Mouse (Mus musculus) erythroblast, adult 5-6 weeks (primary cell): ENCODE measurements around the gene P4hb. TPM values are rescaled to one million over a fixed set of nuclear protein-coding genes. Genes with fewer than 3 reads are reported as not detected.

ENCODE experiments used
- ATAC-seq: replicated peaks from 2 replicates; pipeline ENCODE4 v1.8.0; 2016; ENCODE audit warnings: moderate number of reproducible peaks, mild to moderate bottlenecking, moderate TSS enrichment, inconsistent platforms; ENCODE audit not compliant: poor library complexity, low FRiP score, severe bottlenecking
- total RNA-seq, 2 experiments: library from RNA; stranded (forward) in 1 of 2; stranded (reverse) in 1 of 2; fragments of 150-400 nt in 1 of 2; fragments of 200-764, 138-1000 nt in 1 of 2; gene quantifications; 2 replicates each; pipeline versions ENCODE4 v1.2.3 to v1.2.4; 2015 to 2017; ENCODE audit warnings: low replicate concordance in 2 of 2

Gene P4hb
- total RNA-seq, 2 experiments from 2014 or later = 108 to 136 TPM

DNA sequence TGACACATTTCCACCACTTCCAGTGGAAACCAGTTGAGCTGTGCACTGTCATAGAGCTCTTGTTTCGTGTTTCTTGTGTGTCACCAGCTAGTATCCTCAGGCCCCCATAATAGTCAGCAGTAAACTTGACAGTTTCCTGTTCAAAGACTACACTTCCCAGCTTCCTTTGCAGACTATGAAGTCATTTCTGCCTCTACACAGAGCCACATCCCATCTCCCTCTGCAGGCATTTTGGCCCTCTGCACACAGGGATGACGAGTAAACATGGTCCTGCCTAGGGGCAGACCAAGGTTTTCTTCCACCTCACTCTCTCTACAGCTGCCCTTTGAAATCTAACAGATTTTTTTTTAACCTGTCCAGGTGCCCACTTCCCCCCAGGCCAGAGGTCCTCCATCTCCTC is 25.6 kb downstream of the P4hb start:
- ATAC-seq = no peak

- ATAC-seq = no peak
Observed at GRCm38 (mm10) chr11:120545964-120546363, 27.1 kb downstream of the P4hb start.

GRCm38 (mm10) chr11:120542376-120542775 is 30.7 kb downstream of the P4hb start:
- ATAC-seq = no peak

GRCm38 (mm10) chr11:120541907-120542306 is 31.1 kb downstream of the P4hb start:
- no peak for ATAC-seq

DNA sequence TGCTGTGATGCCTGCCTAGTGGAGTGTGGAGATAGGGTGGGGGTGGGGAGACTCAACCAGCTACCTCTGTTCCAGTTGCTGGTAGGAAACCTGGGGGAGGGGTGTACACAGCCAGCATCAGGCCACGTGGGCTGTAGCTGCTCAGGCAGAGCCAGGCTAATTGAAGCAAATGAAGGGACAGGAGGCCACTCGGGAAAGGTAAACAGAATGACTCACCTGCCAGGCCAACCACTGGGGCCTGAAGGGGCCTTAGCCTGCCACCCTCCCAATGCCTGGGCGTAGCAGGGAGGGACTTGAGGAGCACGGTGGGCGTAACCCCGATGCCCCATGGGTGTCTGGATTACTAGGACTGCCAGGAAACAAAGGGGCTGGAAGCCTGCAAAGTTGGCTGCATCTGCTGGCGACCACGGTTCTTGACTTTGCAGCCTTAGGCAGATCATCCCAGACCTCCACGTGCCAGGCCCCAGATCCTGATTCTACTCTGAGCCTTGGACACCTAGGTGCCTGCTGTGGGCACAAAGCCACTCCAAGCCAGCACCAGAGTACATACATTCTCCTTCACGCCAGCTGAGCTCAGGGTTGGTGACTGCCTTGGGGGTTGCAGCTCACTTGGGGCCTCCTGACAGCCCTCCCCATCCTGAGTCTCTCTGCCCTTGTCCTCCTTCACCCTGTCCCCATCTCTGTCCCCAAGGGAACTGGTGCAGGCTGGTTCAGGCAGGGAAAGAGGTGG is 33.6 kb downstream of the P4hb start:
- ATAC-seq = no peak

DNA sequence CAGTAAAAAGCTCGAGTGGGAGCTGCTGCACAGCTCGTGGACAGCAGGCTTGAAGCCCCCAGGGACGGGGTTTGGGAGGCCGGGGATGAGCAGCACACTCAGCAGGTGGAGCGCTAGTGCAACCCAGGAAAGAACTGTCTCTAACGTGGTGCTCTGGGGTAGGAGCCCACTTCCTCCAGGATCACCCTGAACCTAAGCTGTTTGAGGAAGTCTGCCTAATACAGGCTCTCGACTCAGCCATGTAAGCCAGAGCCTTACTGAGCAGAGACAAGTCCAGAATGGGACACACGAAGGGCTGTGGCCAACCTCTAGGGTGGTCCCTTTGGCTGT is 34.1 kb downstream of the P4hb start:
- ATAC-seq = no peak

GRCm38 (mm10) chr11:120538485-120538884 is 34.6 kb downstream of the P4hb start:
- ATAC-seq = no peak

- ATAC-seq = no peak
Observed at GRCm38 (mm10) chr11:120535804-120536203, 37.2 kb downstream of the P4hb start.

- ATAC-seq = no peak
Observed at GRCm38 (mm10) chr11:120535145-120535544, 37.9 kb downstream of the P4hb start.

DNA sequence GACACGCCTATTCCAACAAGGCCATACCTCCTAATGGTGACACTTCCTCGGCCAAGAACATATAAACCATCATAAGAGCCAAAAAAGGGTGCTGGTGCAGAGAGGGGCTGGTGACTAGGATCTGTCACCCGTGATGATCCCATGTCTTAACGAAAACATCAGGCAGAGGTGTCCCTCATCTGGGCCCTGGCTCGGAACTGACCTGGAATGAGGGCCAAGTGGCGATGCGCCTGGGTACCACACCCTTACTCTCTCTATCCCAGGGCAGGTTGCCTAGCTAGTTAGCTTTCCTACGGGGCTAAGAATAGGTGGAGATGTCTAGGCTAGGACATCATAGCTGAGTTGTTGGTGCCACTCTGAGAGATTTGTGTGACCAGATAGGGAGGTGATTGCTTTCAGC is 39.0 kb downstream of the P4hb start:
- no peak for ATAC-seq

GRCm38 (mm10) chr11:120531646-120532045 is 41.4 kb downstream of the P4hb start:
- no peak for ATAC-seq

- no peak for ATAC-seq
Observed at GRCm38 (mm10) chr11:120530085-120530964, 42.7 kb downstream of the P4hb start, which contains the start of gene Gcgr. Gene Gcgr, plus strand, starts transcription at chr11:120530699.

DNA sequence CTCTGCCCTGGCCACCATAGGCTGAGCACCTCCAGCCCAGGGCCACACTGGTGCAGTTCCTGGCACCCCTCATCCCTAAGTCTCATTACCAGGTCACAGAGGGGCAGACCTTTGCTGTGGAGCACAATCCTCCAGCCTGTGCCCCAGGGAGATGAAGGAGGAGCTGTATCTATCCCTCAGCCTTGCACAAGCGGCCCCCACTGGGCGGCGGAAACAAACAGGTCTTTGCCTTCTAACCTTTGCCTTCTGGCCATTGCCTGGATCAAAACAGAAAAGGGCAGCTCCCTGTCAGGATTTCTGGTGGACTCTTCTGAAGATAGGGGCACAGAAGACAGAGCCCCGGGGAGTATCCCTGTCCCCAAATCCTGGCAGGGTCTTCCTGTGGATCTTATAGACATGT is 44.1 kb downstream of the P4hb start:
- no peak for ATAC-seq

DNA sequence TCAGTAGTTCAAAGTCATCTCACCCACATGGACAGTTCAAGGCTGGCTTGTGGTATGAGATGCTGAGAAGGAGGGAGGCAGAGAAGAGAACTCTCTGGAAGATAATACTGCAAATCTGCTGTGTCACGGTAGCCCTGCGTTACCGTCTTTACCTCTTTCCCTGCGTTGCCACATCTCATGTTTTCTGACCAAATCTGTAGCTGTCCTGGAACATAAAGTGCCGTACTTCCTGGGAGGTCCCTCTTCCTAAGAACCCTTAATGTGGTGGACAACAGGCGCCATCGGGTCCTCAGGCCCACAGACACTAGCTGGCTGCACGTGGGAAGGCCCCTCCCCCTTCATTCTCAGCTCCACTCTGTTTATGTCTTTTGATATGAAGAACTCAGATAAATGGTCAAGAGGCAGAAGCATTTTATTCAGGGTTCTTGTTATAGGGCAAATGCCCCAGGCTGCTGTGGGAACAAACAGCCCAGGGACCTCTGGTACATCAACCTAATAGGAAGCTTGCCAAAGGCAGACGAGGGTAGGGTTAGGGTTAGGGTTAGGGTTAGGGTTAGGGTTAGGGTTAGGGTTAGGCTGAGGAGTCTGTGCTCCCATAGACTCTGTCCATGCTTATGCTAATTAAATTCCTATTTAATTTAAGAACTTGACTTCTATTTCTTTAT is 45.2 kb downstream of the P4hb start:
- no peak for ATAC-seq

- no peak for ATAC-seq
Observed at GRCm38 (mm10) chr11:120525959-120526358, 47.1 kb downstream of the P4hb start.

GRCm38 (mm10) chr11:120522581-120522980 is 50.5 kb downstream of the P4hb start:
- ATAC-seq = no peak

- 0 out of 2 replicates have a peak, but pooled peaks have one; percentile 22 for ATAC-seq
Observed at GRCm38 (mm10) chr11:120520967-120521540, 52.0 kb downstream of the P4hb start.

DNA sequence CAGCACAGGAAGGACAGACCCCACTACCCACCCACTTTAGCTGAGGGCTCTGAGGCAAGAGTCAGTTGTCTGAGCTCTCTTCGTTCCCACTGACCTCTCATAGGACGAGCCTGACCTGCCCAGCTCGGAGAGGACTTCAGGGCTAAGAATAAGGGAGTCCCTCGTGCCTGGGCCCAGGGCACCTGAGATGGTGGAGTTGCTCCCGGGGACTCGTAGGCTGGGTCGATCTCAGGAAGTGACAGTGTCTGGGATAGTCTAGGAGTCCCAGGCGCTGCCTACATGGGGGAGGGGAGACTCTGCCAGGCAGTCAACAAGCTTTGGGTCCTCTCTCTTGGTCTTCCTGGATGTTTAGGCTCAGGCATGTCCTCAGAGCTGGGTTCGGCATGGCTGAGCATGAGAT is 52.6 kb downstream of the P4hb start:
- ATAC-seq = no peak

DNA sequence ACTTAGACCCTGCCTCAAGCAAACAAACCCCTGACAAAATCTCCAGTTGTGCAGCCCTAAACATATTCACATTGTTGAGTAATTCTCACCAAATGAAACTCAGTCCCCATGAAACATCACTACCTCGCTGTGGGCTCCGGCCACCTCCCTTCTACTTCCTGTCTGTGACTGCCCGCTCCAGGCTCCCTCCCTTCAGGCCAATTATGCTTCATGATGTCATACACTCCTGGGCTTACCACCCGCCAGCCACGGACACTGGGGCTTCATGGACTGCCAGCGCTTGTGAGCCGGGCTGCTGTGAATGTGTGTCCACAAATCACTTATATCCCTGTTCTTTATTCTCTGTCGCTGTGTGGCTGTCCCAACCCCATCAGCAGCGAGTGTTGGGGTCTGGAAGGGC is 53.3 kb downstream of the P4hb start:
- ATAC-seq = no peak

DNA sequence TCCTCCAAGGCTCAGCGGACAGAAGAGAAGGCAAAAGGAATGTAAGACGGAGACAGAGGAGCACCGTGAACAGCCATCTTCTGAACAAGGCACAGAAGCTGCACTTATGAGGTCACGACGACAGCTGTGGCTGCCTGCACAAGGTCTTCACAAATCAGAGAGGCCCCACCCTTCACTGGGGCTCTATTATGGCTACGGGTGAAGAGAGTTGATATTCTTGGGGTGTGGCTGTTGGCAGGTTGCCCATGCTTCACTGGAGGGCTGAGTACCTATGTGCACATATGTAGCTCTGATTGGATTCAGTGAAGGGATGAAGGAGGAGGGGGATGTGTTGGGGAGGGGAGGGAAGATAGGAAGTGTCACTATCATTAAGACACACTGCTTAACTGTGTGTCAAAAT is 54.5 kb downstream of the P4hb start:
- ATAC-seq = no peak
